Mouse (Mus musculus) heart, embryonic 14.5 days (tissue): ENCODE results near the gene Fgf5. TPM values are rescaled to one million over a fixed set of nuclear protein-coding genes. Genes with fewer than 3 reads are reported as not detected.

Experiments
- ATAC-seq: fragments of 200-750 bp; cut with Nextera tagmentation; 2 replicates; pipeline ENCODE4 v1.8.0; 2017; ENCODE audit warnings: low read depth, moderate TSS enrichment; ENCODE audit not compliant: insufficient number of reproducible peaks, insufficient read depth, low FRiP score
- H3K27ac ChIP-seq, 2 experiments: fragments of 200-500 bp in 1 of 2; fragments of 300-500 bp in 1 of 2; sonication (generic) in 1 of 2; replicated peaks in 1 of 2; 2 replicates each; pipeline ENCODE4 v1.5.1; 2012 to 2014; ENCODE audit warnings: low read depth in 2 of 2, low read length in 2 of 2, control low read depth in 1 of 2, mild to moderate bottlenecking in 1 of 2, mixed read lengths in 1 of 2; ENCODE audit not compliant: control insufficient read depth in 1 of 2, insufficient read depth in 1 of 2
- H3K27me3 ChIP-seq: fragments of 300-500 bp; sonication (generic); 2 replicates; pipeline ENCODE4 v1.6.1; 2014; ENCODE audit warnings: mild to moderate bottlenecking, low read length, control low read depth; ENCODE audit not compliant: control insufficient read depth, insufficient read depth
- H3K36me3 ChIP-seq: fragments of 300-500 bp; sonication (generic); 2 replicates; pipeline ENCODE4 v1.6.1; 2014; ENCODE audit warnings: mild to moderate bottlenecking, control low read depth, low read length, mixed read lengths; ENCODE audit not compliant: control insufficient read depth, insufficient read depth
- H3K4me1 ChIP-seq, 2 experiments: fragments of 200-500 bp in 1 of 2; fragments of 300-500 bp in 1 of 2; sonication (generic) in 1 of 2; 2 replicates each; pipeline ENCODE4 v1.6.1; 2012 to 2014; ENCODE audit warnings: low read length in 2 of 2, control low read depth in 1 of 2, mixed read lengths in 1 of 2; ENCODE audit not compliant: control insufficient read depth in 2 of 2, insufficient read depth in 2 of 2
- H3K4me2 ChIP-seq: fragments of 300-500 bp; sonication (generic); 2 replicates; pipeline ENCODE4 v1.6.1; 2014; ENCODE audit warnings: mild to moderate bottlenecking, low read length
- H3K4me3 ChIP-seq, 2 experiments: fragments of 200-500 bp in 1 of 2; fragments of 300-500 bp in 1 of 2; sonication (generic) in 1 of 2; 2 replicates each; pipeline ENCODE4 v1.5.1; 2012 to 2014; ENCODE audit warnings: low read length in 2 of 2, mild to moderate bottlenecking in 2 of 2, control low read depth in 1 of 2, low read depth in 1 of 2, moderate library complexity in 1 of 2; ENCODE audit not compliant: control insufficient read depth in 1 of 2, insufficient read depth in 1 of 2
- H3K9ac ChIP-seq: fragments of 300-500 bp; sonication (generic); 2 replicates; pipeline ENCODE4 v1.6.1; 2014; ENCODE audit warnings: mild to moderate bottlenecking, low read length
- H3K9me3 ChIP-seq: fragments of 300-500 bp; sonication (generic); 2 replicates; pipeline ENCODE4 v1.6.1; 2016; ENCODE audit warnings: low read length, control low read depth; ENCODE audit not compliant: control insufficient read depth
- WGBS: fragments of 180-500 bp; shearing (Covaris S2); extraction: QIAGEN DNeasy Blood & Tissue Kit; methylation state at CpG from one replicate; pipeline ENCODE4 v1.1.7; 2014; 5-methylcytosine and 5-hydroxymethylcytosine counted together
- polyA plus RNA-seq: library from polyadenylated mRNA; unstranded; fragments of >200 nt; fragmentation: Nextera tagmentation; extraction: Ambion mirVana; gene quantifications from 2 replicates; pipeline ENCODE4 v1.2.1, GENCODE M21; 2014

Fgf5 gene
- polyA plus RNA-seq, 1 experiment from 2014 or later = 0.41 TPM

DNA sequence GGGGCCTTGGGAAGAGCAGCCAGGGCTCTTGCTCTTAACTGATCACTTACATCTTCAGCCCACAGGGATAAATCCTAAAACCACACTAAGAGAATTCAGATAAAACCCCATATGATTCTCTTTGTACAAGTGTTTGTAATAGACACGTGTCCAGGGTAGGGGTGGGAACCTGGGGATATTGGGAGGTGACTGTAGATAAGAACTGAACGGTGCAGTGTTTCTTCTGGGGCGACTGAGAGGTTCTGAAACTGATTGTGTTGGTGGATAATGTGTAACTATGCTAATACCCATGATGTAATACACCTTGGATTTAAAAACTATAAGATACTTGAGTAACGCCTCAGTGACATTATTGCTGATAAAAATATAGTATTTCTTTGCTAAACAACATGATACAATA, 51.7 kb downstream of the Fgf5 start:
- no peak overlapping the region for H3K27ac ChIP-seq
- H3K4me1 ChIP-seq = no peaks in the 10 kb centered on the region
- no peak overlapping the region for H3K4me3 ChIP-seq
- no peak for ATAC-seq
- no peaks in the 10 kb centered on the region for H3K27me3 ChIP-seq
- no peak overlapping the region for H3K4me2 ChIP-seq
- no peaks in the 10 kb centered on the region for H3K36me3 ChIP-seq
- 67% methylated on average over 4 of the region's 4 CpGs for WGBS
- H3K9ac ChIP-seq = no peak overlapping the region
- no peaks in the 10 kb centered on the region for H3K9me3 ChIP-seq

GRCm38 (mm10) chr5:98306528-98306927, 52.5 kb downstream of the Fgf5 start:
- H3K36me3 ChIP-seq = no peaks in the 10 kb centered on the region
- ATAC-seq = no peak
- H3K4me3 ChIP-seq = no peak overlapping the region
- H3K4me2 ChIP-seq = no peak overlapping the region
- WGBS = 60% methylated on average over 9 of the region's 9 CpGs
- H3K27ac ChIP-seq = no peak overlapping the region
- H3K4me1 ChIP-seq = no peaks in the 10 kb centered on the region
- H3K9ac ChIP-seq = no peak overlapping the region
- no peaks in the 10 kb centered on the region for H3K27me3 ChIP-seq
- no peaks in the 10 kb centered on the region for H3K9me3 ChIP-seq

- 76% methylated on average over 2 of the region's 2 CpGs for WGBS
- no peaks in the 10 kb centered on the region for H3K4me1 ChIP-seq
- no peaks in the 10 kb centered on the region for H3K36me3 ChIP-seq
- H3K27me3 ChIP-seq = no peaks in the 10 kb centered on the region; the same call in 1 of the 2 replicates
- H3K9me3 ChIP-seq = no peaks in the 10 kb centered on the region
- no peak for ATAC-seq
- no peak overlapping the region for H3K4me3 ChIP-seq
- no peak overlapping the region for H3K4me2 ChIP-seq
- H3K27ac ChIP-seq = no peak overlapping the region
- H3K9ac ChIP-seq = no peak overlapping the region
These were observed 72.6 kb downstream of the Fgf5 start for GRCm38 (mm10) chr5:98326625-98327024.

Other genes starting within 250 kb of the Fgf5 start
- gene Antxr2, start 223.1 kb upstream of the Fgf5 start, polyA plus RNA-seq = 68.2 and 76.9 TPM in 2 replicates
- gene Prdm8, start 87.0 kb upstream of the Fgf5 start, polyA plus RNA-seq = 0.05 and 0.09 TPM in 2 replicates
- 0.41 TPM in 1 of 2 replicates, not detected in the other for gene Cfap299, start 75.1 kb downstream of the Fgf5 start, polyA plus RNA-seq